Mouse (Mus musculus): ENCODE data around the gene Tcf12. TPM values are rescaled to one million over a fixed set of nuclear protein-coding genes. Genes with fewer than 3 reads are reported as not detected.

Tcf12 gene
- polyA plus RNA-seq, 2 experiments = 8.8 to 12.1 TPM

DNA sequence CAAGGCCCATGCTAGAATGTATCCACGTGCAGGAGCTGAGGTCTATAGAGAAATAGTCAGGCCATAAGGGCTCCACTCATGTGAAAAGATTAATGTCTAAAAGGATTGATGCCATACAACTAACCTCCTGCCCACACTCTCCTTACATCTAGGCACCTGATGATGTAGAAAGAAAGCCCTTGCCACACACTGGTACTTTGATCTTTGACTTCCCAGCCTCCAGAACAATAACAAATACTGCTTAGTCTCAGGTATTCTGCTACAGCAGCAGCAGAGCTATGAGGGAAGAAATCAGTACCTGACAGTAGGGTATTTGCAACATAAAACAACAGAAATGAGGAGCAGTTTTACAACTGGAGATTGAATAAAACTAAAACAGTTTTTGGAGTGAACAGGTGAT, 19.5 kb downstream of the Tcf12 start:
- Histone ChIP-seq H3K36me3 (replicated peaks; ENCODE audit: control insufficient read depth, insufficient read depth, low read depth) (no peaks in the 10 kb centered on the region; the same call in 1 of the 2 replicates), H3K9me3 (ENCODE audit: control insufficient read depth, low read length) (no peaks in the 10 kb centered on the region), H3K4me3 (ENCODE audit: insufficient read depth in 1 of 2, low read depth in 2 of 2, low read length in 2 of 2) (no peak overlapping the region), H3K4me1 (replicated peaks; ENCODE audit: control insufficient read depth in 2 of 2, insufficient read depth in 2 of 2, low read length in 1 of 2) (peaks cover 4 to 5% of the 10 kb centered on the region in 2 experiments; a peak in 3 of 4 replicates), H3K27ac (no peak overlapping the region), H3K9ac (replicated peaks) (no peak overlapping the region), H3K4me2 (ENCODE audit: low read depth) (no peak overlapping the region), H3K27me3 (ENCODE audit: control insufficient read depth, insufficient read depth, low read length) (no peaks in the 10 kb centered on the region)
- 77% methylated on average over 1 of the region's 1 CpGs for WGBS (ENCODE audit: insufficient replicate concordance)
- no peak for DNase-seq (ENCODE audit: low read depth in 3 of 3, low spot score in 3 of 3)
- TF ChIP-seq CTCF (IDR thresholded peaks at IDR 0.05; ENCODE audit: low read depth) (no peak), EP300 (IDR thresholded peaks at IDR 0.05; ENCODE audit: low read depth) (no peak)
- no peak for ATAC-seq (ENCODE audit: insufficient read depth)

DNA sequence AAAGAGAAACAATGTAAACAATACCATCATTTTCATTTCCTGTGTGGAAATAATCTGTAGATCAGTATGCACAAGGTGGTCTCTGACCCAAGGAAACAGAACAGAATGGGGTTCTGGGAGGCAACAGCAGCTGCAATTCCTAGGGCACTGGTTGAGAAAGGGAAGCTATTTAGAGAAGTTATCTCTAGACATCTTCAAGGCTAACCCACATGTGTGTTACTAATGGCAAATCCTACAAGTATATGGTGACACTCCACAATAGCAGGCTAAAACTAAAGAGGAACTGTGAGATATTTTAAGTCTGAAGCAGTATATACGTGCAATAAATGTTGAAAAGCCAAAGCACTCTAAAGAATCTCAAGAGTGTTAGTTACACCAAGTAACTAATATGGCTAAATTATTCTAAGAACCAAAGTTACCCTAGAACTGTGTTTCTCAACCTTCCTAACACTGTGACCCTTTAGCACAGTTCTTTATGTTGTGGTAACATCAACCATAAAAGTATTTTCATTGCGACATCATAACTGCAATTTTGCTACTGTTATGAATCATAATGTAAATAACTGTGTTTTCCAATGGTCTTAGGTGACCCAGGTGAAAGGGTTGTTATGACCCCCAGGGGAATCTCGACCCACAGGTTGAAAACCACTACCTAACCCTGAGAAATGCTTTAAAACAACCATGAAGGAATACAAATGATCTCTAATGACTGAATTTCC, 22.6 kb downstream of the Tcf12 start:
- ATAC-seq (ENCODE audit: insufficient read depth) = no peak
- TF ChIP-seq CTCF (IDR thresholded peaks at IDR 0.05; ENCODE audit: low read depth) (no peak), EP300 (IDR thresholded peaks at IDR 0.05; ENCODE audit: low read depth) (no peak)
- H3K9ac ChIP-seq (replicated peaks) = no peak overlapping the region
- WGBS (ENCODE audit: insufficient replicate concordance) = 45% methylated on average over 3 of the region's 3 CpGs
- H3K4me1 ChIP-seq (replicated peaks; ENCODE audit: control insufficient read depth in 2 of 2, insufficient read depth in 2 of 2, low read length in 1 of 2) = peaks cover 6 to 8% of the 10 kb centered on the region in 2 experiments
- H3K9me3 ChIP-seq (ENCODE audit: control insufficient read depth, low read length) = no peaks in the 10 kb centered on the region
- no peak overlapping the region for H3K27ac ChIP-seq
- H3K4me3 ChIP-seq (ENCODE audit: insufficient read depth in 1 of 2, low read depth in 2 of 2, low read length in 2 of 2) = no peak overlapping the region
- H3K36me3 ChIP-seq (replicated peaks; ENCODE audit: control insufficient read depth, insufficient read depth, low read depth) = no peaks in the 10 kb centered on the region
- DNase-seq (ENCODE audit: low read depth in 3 of 3, low spot score in 3 of 3) = no peak
- H3K4me2 ChIP-seq (ENCODE audit: low read depth) = no peak overlapping the region
- no peaks in the 10 kb centered on the region for H3K27me3 ChIP-seq (ENCODE audit: control insufficient read depth, insufficient read depth, low read length)

DNA sequence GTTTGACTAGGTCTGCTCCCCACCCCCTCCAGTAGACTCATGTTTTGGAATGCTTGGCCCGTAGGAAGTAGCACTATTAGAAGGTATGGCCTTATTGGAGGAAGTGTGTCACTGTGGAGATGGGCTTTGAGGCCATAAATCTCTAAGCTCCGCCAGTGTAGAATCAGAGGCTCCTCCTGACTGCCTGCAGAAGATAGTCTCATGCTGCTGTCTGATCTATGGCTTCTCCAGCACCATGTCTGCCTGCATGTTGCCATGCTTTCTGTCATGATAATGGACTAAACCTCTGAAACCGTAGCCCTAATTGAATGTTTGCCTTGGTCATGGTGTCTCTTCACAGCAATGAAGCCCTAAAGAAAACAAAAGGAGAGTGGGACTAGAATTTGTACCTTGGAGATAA, 26.7 kb downstream of the Tcf12 start:
- Histone ChIP-seq H3K27ac (no peak overlapping the region), H3K4me3 (ENCODE audit: insufficient read depth in 1 of 2, low read depth in 2 of 2, low read length in 2 of 2) (no peak overlapping the region), H3K4me2 (ENCODE audit: low read depth) (no peak overlapping the region), H3K9ac (replicated peaks) (no peak overlapping the region), H3K4me1 (replicated peaks; ENCODE audit: control insufficient read depth in 2 of 2, insufficient read depth in 2 of 2, low read length in 1 of 2) (peaks cover 6 to 8% of the 10 kb centered on the region in 2 experiments), H3K9me3 (ENCODE audit: control insufficient read depth, low read length) (no peaks in the 10 kb centered on the region), H3K36me3 (replicated peaks; ENCODE audit: control insufficient read depth, insufficient read depth, low read depth) (no peaks in the 10 kb centered on the region), H3K27me3 (ENCODE audit: control insufficient read depth, insufficient read depth, low read length) (no peaks in the 10 kb centered on the region)
- DNase-seq (ENCODE audit: low read depth in 3 of 3, low spot score in 3 of 3) (no peak), ATAC-seq (ENCODE audit: insufficient read depth) (no peak)
- WGBS (ENCODE audit: insufficient replicate concordance) = 35% methylated on average over 3 of the region's 3 CpGs
- TF ChIP-seq CTCF (IDR thresholded peaks at IDR 0.05; ENCODE audit: low read depth) (no peak), EP300 (IDR thresholded peaks at IDR 0.05; ENCODE audit: low read depth) (no peak)

DNA sequence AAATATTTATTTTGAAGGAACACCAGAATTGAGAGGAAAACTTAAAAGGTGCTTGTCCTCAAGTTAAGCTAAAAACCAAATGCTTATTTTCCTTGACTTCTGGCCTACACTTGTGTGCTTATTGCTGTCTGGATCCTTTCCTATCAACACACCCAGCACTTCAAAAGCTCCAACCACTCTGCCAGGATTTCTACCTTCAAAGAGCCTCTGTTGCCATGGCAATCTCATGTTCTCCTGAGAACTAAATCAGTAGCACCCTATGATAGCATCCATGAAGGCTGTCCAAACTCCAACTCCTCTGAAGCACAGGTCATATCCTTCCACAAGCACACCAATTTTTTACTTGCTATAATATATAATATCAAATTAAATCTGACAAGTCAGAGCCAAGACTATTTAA, 27.5 kb downstream of the Tcf12 start:
- Histone ChIP-seq H3K27ac (no peak overlapping the region), H3K9ac (replicated peaks) (no peak overlapping the region), H3K9me3 (ENCODE audit: control insufficient read depth, low read length) (no peaks in the 10 kb centered on the region), H3K27me3 (ENCODE audit: control insufficient read depth, insufficient read depth, low read length) (no peaks in the 10 kb centered on the region), H3K4me1 (replicated peaks; ENCODE audit: control insufficient read depth in 2 of 2, insufficient read depth in 2 of 2, low read length in 1 of 2) (peaks cover 2 to 8% of the 10 kb centered on the region in 2 experiments), H3K4me2 (ENCODE audit: low read depth) (no peak overlapping the region), H3K4me3 (ENCODE audit: insufficient read depth in 1 of 2, low read depth in 2 of 2, low read length in 2 of 2) (no peak overlapping the region), H3K36me3 (replicated peaks; ENCODE audit: control insufficient read depth, insufficient read depth, low read depth) (no peaks in the 10 kb centered on the region)
- no peak for TF ChIP-seq EP300 (IDR thresholded peaks at IDR 0.05; ENCODE audit: low read depth)
- TF ChIP-seq CTCF (IDR thresholded peaks at IDR 0.05; ENCODE audit: low read depth) = no peak
- DNase-seq (ENCODE audit: low read depth in 3 of 3, low spot score in 3 of 3) = no peak
- ATAC-seq (ENCODE audit: insufficient read depth) = no peak

DNA sequence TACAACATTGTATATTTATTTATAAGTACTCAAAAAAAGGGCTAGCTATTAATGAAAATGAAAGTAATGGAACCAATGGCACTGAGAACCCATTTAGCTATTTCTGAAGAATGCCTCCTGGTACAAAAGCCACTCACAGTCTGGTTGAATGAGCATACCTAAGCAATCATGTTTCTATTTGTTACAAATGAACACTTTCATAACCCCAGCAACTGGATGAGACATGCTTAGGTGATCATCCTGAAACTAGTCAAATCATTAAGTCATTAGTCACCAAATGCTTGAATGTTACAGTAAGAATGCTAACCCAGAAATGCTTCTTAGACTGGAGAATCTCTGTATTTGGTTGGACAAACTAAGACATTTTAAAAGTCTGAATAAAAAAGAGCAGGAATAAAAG, 35.5 kb downstream of the Tcf12 start:
- H3K9me3 ChIP-seq (ENCODE audit: control insufficient read depth, low read length) = no peaks in the 10 kb centered on the region
- no peak overlapping the region for H3K4me2 ChIP-seq (ENCODE audit: low read depth)
- ATAC-seq (ENCODE audit: insufficient read depth) (no peak), DNase-seq (ENCODE audit: low read depth in 3 of 3, low spot score in 3 of 3) (no peak)
- no peak overlapping the region for H3K27ac ChIP-seq
- H3K36me3 ChIP-seq (replicated peaks; ENCODE audit: control insufficient read depth, insufficient read depth, low read depth) = no peaks in the 10 kb centered on the region
- TF ChIP-seq CTCF (IDR thresholded peaks at IDR 0.05; ENCODE audit: low read depth) (no peak), EP300 (IDR thresholded peaks at IDR 0.05; ENCODE audit: low read depth) (no peak)
- H3K27me3 ChIP-seq (ENCODE audit: control insufficient read depth, insufficient read depth, low read length) = no peaks in the 10 kb centered on the region
- no peak overlapping the region for H3K4me3 ChIP-seq (ENCODE audit: insufficient read depth in 1 of 2, low read depth in 2 of 2, low read length in 2 of 2)
- no peak overlapping the region for H3K9ac ChIP-seq (replicated peaks)
- H3K4me1 ChIP-seq (replicated peaks; ENCODE audit: control insufficient read depth in 2 of 2, insufficient read depth in 2 of 2, low read length in 1 of 2) = no peaks in the 10 kb centered on the region; a peak in 1 of 4 replicates
